Mouse (Mus musculus) adrenal gland, adult 10 weeks (tissue): ENCODE results near the gene Gm3187. TPM values are rescaled to one million over a fixed set of nuclear protein-coding genes. Genes with fewer than 3 reads are reported as not detected.

Experiments used
- polyA plus RNA-seq: library from polyadenylated mRNA; stranded (reverse); fragments of 350-450 nt; fragmentation: Illumina TruSeq; extraction: RNeasy Lipid Tissue Mini Kit (QIAGEN cat#74804); gene quantifications from one replicate; pipeline ENCODE4 v1.2.3, GENCODE M21; 2014; ENCODE audit warnings: low read depth, low replicate concordance

The Gm3187 gene
- polyA plus RNA-seq: not detected

DNA sequence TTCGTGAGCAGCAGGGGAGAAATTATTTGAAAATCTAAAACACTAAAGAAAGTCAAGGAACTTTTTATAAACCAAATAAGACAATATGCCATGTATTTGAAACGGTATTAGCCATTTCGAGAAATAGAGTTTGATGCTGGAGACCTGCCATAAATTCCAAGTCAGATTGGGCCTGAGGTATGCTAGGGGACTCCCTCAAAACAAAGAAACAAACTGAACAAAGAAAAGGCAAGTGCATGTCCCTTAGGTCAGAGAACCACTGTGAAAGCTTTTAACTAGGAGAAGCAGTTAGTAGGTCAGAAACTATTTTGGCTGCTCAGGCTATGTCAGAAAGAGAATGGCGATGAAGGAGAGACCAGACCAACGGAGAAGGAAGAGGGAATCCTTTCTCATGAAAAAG lies at the start of gene Gm3187:
TSS of gene Gm3187 (plus strand) at position 301 of the 400 bp plus-strand sequence.

DNA sequence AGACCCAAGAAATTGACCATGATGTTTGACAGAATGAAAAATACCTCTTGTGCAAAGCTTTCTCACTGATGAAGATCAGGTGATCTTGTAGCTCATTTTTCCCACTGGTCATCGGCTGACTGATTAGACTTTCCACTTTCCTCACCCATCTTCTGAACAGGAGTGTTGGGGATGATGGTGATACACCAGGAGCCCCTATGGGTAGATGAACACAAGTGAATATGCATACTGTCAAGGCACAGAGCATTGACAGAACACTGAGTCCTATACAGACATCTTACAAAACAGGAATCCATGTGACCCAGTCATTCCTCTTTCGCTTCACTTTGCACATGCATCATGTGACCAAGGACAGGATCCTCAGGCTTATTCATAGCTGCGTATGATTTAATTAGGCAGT lies 28.6 kb upstream of the Gm3187 start, which contains the start of gene Gm3194:
TSS of gene Gm3194 (minus strand) at position 101 of the 400 bp plus-strand sequence.

DNA sequence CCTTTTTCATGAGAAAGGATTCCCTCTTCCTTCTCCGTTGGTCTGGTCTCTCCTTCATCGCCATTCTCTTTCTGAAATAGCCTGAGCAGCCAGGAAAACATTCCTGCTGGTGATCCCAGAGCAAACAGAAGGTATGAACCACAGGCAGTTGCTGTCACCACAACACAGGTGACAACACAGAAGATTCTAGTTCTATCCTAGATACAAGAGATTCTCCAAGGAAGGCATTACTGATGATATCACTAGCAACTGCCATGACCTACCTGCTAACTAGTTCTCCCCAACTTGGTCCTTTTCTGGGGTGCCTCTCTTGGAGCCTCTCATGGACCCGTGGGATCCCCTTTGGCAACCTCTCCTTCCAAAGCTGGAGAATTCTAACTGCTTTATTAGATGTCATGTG lies 6.3 kb upstream of the Gm3187 start, which contains the start of gene Gm8246:
TSS of gene Gm8246 (minus strand) at position 101 of the 400 bp plus-strand sequence.

DNA sequence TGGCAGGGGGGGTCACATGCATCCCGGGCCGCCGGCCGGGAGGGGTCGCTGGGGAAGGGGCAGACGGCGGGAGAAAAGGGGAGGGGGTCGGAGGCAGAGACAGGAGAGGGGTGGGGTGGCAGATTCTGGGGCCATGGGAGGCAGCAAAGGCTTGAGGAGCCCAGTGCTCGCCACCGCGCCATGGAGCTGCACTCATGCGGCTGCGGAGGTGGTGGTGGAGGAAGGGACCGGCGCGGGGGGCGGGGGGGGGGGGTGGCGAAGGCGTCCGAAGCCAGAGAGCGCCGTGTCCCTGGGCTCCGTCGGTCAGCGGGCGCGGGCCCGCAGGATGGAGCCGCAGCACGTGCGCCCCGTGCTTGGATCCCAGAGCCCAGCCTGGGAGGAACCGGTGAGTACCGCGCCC lies 17.4 kb downstream of the Gm3187 start, which contains the start of gene Gm3488:
TSS of gene Gm3488 (plus strand) at position 301 of the 400 bp plus-strand sequence.

DNA sequence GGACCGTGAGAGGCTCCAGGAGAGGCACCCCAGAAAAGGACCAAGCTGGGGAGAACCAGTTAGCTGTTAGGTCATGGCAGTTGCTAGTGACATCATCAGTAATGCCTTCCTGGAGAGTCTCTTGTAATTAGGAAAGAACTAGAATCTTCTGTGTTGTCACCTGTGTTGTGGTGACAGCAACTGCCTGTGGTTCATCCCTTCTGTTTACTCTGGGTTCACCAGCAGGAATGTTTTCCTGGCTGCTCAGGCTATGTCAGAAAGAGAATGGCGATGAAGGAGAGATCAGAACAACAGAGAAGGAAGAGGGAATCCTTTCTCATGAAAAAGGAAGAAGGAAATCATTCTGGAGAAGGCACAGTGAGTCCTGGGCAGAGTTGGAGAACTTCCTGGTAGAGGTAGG lies 54.2 kb downstream of the Gm3187 start, which contains the start of gene Gm3532:
TSS of gene Gm3532 (plus strand) at position 301 of the 400 bp plus-strand sequence.

Other genes with a start within 250 kb of the Gm3187 start
- not detected for gene Gm3526, start 223.6 kb upstream of the Gm3187 start, polyA plus RNA-seq
- not detected for gene Gm3542, start 149.3 kb upstream of the Gm3187 start, polyA plus RNA-seq
- 0.58 TPM for gene Gm3500, start 95.2 kb upstream of the Gm3187 start, polyA plus RNA-seq
- gene Gm3194, start 28.7 kb upstream of the Gm3187 start, polyA plus RNA-seq: not detected
- not detected for gene Gm8246, start 6.4 kb upstream of the Gm3187 start, polyA plus RNA-seq
- 0.47 TPM for gene Gm3488, start 17.5 kb downstream of the Gm3187 start, polyA plus RNA-seq
- gene Gm3532, start 54.3 kb downstream of the Gm3187 start, polyA plus RNA-seq: not detected
- gene Gm8265, start 148.8 kb downstream of the Gm3187 start, polyA plus RNA-seq: not detected
- not detected for gene Gm9603, start 203.2 kb downstream of the Gm3187 start, polyA plus RNA-seq